Mouse (Mus musculus): ENCODE measurements around the gene Arhgap24.

DNA sequence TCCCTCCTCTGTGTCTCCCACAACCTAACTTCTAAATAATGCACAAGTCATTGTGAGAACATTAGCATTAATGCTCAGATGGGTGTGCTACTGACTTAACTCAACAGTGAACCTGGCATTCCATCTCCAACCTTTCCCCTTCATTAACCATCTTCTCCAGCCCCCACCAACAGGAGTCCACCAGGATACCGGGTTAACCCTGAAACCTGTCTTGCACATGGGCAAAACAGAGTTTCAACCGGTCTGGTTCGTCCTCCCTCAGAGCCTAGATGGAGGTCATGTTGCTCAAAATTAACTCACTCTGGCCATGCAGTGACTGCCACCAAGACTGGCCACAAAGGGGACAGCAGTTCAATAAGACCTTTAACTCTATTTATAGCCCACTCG is 285.9 kb downstream of the Arhgap24 start:
- no peak for TF ChIP-seq POLR2A (IDR thresholded peaks at IDR 0.05; ENCODE audit: insufficient read length, low read depth)
- no peak for TF ChIP-seq TCF3 (IDR thresholded peaks at IDR 0.05; ENCODE audit: insufficient read length, low read depth)
- TF ChIP-seq E2F4 (IDR thresholded peaks at IDR 0.05; ENCODE audit: insufficient read depth): no peak
- no peak for TF ChIP-seq MYOD1 (IDR thresholded peaks at IDR 0.05; ENCODE audit: control insufficient read depth in 1 of 3, insufficient read length in 2 of 3, low read depth in 2 of 3)
- no peak for TF ChIP-seq USF1 (IDR thresholded peaks at IDR 0.05; ENCODE audit: low read depth)
- no peak for TF ChIP-seq POLR2AphosphoS2 (IDR thresholded peaks at IDR 0.05; ENCODE audit: insufficient read length, low read depth)
- no peak for TF ChIP-seq MYOG (IDR thresholded peaks at IDR 0.05; ENCODE audit: control insufficient read depth in 1 of 3, insufficient read depth in 1 of 3, insufficient read length in 2 of 3, low read depth in 2 of 3)

Measured in myocyte (in vitro differentiated cells).